Mouse (Mus musculus): Measurements from ENCODE around the gene Ret. TPM values are rescaled to one million over a fixed set of nuclear protein-coding genes. Genes with fewer than 3 reads are reported as not detected.
A peak's percentile ranks its signal among the peaks of the same experiment; 100 is the strongest.

Gene Ret
- polyA plus RNA-seq, 1 experiment from 2014 or later = 1.8 TPM

DNA sequence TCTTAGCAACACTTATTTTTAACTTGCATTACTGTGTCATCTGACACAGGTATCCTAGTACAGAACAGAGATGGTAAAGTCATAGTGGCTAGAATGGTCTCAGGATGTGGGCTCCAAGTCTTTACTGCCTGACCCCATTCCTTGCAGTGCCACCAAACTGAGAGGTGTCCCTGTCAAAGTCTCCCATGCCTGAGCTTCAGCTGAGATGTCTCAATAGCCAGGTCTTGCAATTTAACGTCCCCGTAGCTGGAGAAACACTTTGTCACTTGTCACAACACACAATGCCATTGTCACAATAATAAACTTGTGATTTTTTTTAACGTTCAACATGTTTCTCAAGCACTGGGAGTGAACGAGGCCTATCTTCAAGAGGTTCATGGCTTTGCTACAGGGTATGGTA lies 47.4 kb downstream of the Ret start:
- no peak overlapping the region for H3K27ac ChIP-seq (replicated peaks)
- H3K27me3 ChIP-seq = no peaks in the 10 kb centered on the region
- no peak overlapping the region for H3K9ac ChIP-seq
- no peak overlapping the region for H3K4me3 ChIP-seq (replicated peaks)
- no peaks in the 10 kb centered on the region for H3K9me3 ChIP-seq (replicated peaks)
- H3K4me2 ChIP-seq (replicated peaks) = no peak overlapping the region
- no peaks in the 10 kb centered on the region for H3K36me3 ChIP-seq
- no peaks in the 10 kb centered on the region for H3K4me1 ChIP-seq
- 89% methylated on average over 4 of the region's 4 CpGs for WGBS
- no peak for ATAC-seq (ENCODE audit: insufficient number of reproducible peaks, low FRiP score, low TSS enrichment, low read depth)

DNA sequence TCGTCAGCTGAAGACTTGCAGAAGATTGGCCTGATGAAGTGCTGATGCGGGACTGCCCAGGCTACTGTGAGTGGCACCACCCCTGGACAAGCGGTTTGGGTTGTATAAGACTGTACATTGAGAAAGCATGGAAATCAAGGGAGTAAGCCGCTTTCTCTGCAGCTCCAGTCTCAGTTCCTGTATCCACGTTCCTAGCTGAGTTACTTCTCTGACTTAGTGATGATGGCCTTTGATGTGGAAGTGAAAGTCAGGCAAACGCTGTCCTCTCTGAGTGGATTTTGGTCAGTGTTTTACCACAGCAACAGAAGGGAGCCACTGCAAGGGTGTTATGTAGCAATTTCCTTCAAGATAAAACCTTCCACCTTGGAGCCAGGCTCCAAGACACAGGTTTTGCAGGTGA lies 56.6 kb downstream of the Ret start:
- H3K36me3 ChIP-seq = no peaks in the 10 kb centered on the region
- no peak overlapping the region for H3K4me3 ChIP-seq (replicated peaks)
- no peaks in the 10 kb centered on the region for H3K27me3 ChIP-seq
- WGBS = 89% methylated on average over 6 of the region's 6 CpGs
- no peak overlapping the region for H3K27ac ChIP-seq (replicated peaks)
- H3K4me1 ChIP-seq = peaks cover 3% of the 10 kb centered on the region; the same call in 1 of the 2 replicates
- H3K4me2 ChIP-seq (replicated peaks) = no peak overlapping the region
- no peak for ATAC-seq (ENCODE audit: insufficient number of reproducible peaks, low FRiP score, low TSS enrichment, low read depth)
- no peak overlapping the region for H3K9ac ChIP-seq
- no peaks in the 10 kb centered on the region for H3K9me3 ChIP-seq (replicated peaks)

DNA sequence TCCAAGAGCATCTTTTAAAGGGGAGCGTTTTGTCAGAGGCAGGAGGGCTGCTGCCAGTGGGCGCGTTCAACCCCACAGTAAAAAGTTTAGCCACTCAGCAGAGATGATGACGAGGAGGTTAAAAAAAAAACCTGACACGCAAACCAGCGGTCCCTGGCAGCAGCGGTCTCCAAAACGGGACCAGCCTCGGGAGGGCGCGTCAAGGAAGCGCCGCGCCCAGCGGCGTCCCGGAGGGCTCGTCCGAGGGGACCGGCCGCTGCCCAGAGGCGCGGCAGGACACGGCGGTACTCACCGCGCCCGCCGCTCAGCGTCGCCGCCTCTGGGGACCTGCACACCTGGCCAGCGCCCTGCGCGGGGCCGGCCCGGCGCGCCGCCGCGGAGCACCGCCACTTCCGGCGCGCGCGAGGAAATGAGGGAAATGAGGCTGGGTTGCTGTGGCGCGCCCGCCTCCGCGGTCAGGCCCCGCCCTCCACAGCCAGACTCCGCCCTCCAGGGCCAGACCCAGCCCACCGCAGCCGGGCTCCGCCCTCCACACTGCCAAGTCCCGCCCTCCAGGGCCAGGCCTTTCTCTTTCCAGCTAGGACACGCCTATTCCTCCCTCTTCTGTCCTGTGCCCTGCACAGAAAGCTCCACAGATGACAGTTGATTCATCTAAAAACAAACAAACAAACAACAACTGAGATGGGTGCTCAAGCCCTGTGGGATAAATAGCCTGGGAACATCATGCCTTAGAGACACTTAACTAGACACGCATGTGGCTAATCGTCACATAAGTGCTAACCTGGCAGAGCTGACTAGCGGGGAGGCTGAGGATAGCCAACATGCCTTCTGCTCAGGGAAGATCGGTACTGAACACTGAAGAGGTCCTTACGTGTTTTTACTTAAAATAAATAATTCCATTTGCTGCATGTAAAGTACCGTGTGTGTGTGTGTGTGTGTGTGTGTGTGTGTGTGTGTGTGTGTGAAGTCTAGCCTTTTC lies 58.5 kb downstream of the Ret start, which contains the start of gene Csgalnact2:
Gene Csgalnact2 (minus strand): TSS at position 410 of the 979 bp plus-strand sequence.
- peak within 1 kb of the TSS; percentile 85 for H3K27ac ChIP-seq (replicated peaks)
- H3K4me3 ChIP-seq (replicated peaks) = peak within 1 kb of the TSS; percentile 83

DNA sequence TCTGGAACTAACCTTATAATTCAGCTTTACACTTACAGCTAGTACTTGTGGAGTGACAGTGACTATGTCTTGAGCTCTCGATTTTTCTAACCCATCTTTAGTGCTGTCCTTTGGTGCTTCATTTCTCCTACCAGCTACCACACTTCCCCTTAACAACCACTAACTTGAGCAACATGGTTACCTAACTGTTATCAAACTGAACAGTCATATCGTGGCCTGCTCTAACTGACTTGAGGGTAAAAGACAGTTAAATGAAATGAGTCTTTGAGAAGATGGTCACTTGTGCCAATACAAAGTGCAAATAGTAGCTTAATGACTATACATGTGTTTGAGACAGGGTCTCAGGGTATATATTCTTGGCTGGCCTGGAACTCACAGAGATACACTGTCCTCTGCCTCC lies 60.4 kb downstream of the Ret start:
- Histone ChIP-seq H3K4me1 (peaks cover 3% of the 10 kb centered on the region; the same call in 1 of the 2 replicates), H3K36me3 (no peaks in the 10 kb centered on the region), H3K4me2 (replicated peaks) (no peak overlapping the region), H3K9ac (no peak overlapping the region), H3K9me3 (replicated peaks) (no peaks in the 10 kb centered on the region), H3K27me3 (no peaks in the 10 kb centered on the region), H3K4me3 (replicated peaks) (no peak overlapping the region), H3K27ac (replicated peaks) (no peak overlapping the region)
- ATAC-seq (ENCODE audit: insufficient number of reproducible peaks, low FRiP score, low TSS enrichment, low read depth) = no peak
- WGBS = 82% methylated on average over 2 of the region's 2 CpGs

More for the DNA sequence above, 58.5 kb downstream of the Ret start, which contains the start of gene Csgalnact2:
- no peaks in the 10 kb centered on the region for H3K27me3 ChIP-seq
- no peaks in the 10 kb centered on the region for H3K9me3 ChIP-seq (replicated peaks)
- H3K4me2 ChIP-seq (replicated peaks) = peak within 1 kb of the TSS; percentile 63
- no peaks in the 10 kb centered on the region for H3K36me3 ChIP-seq
- WGBS = 5% methylated on average over 64 of the region's 66 CpGs
- H3K4me1 ChIP-seq = peaks cover 3% of the 10 kb centered on the region; the same call in 1 of the 2 replicates
- peak within 1 kb of the TSS; percentile 69 for H3K9ac ChIP-seq
- ATAC-seq (ENCODE audit: insufficient number of reproducible peaks, low FRiP score, low TSS enrichment, low read depth) = peak; percentile 99

DNA sequence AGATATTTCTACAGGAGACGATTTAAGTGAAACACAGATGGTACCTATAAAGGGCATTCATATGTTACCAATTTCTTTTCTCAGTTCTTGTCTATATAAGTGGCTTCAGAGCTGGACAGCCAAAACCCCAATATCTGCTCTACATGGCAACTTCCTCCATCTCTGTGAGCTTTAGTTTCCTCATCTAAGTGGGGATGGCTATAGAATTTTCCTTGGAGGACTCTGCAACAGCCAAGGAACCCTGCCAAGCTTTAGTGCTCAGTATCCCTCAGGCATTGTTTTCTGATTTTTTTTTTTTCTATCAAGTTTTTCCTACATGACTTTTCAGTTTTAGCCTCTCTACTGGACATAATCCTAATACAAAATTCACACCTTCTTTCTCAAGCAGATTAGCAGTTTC lies 63.1 kb downstream of the Ret start:
- Histone ChIP-seq H3K9ac (no peak overlapping the region), H3K36me3 (no peaks in the 10 kb centered on the region), H3K4me1 (peaks cover 3% of the 10 kb centered on the region; the same call in 1 of the 2 replicates), H3K9me3 (replicated peaks) (no peaks in the 10 kb centered on the region), H3K4me2 (replicated peaks) (no peak overlapping the region), H3K27me3 (no peaks in the 10 kb centered on the region), H3K27ac (replicated peaks) (no peak overlapping the region), H3K4me3 (replicated peaks) (no peak overlapping the region)
- no peak for ATAC-seq (ENCODE audit: insufficient number of reproducible peaks, low FRiP score, low TSS enrichment, low read depth)
- 35% methylated on average over 1 of the region's 1 CpGs for whole genome bisulfite sequencing

DNA sequence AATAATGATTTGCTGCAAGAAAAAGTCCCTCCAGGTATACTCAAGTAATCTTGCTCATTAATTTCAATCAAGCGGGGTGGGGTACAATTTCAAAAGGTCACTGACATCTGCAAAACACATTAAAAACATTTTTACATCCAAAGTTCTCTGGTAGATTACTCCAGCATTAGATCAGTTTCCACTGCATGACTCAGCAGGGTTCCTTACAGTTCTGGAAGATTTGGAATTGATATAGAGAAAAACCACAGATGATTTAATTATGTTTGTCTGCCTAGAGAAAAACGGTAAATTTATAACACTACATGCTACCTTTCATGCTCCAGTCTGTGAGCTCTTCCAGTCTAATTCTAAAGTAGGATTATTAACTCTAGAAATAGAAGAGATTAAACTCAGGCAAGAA lies 67.5 kb downstream of the Ret start:
- ATAC-seq (ENCODE audit: insufficient number of reproducible peaks, low FRiP score, low TSS enrichment, low read depth) = no peak
- Histone ChIP-seq H3K4me3 (replicated peaks) (no peak overlapping the region), H3K4me2 (replicated peaks) (no peak overlapping the region), H3K27ac (replicated peaks) (no peak overlapping the region), H3K9me3 (replicated peaks) (no peaks in the 10 kb centered on the region), H3K27me3 (no peaks in the 10 kb centered on the region), H3K4me1 (0 out of 2 replicates have a peak, but pooled peaks cover 4% of the 10 kb centered on the region), H3K36me3 (no peaks in the 10 kb centered on the region), H3K9ac (no peak overlapping the region)
- WGBS = 40% methylated on average over 2 of the region's 2 CpGs

DNA sequence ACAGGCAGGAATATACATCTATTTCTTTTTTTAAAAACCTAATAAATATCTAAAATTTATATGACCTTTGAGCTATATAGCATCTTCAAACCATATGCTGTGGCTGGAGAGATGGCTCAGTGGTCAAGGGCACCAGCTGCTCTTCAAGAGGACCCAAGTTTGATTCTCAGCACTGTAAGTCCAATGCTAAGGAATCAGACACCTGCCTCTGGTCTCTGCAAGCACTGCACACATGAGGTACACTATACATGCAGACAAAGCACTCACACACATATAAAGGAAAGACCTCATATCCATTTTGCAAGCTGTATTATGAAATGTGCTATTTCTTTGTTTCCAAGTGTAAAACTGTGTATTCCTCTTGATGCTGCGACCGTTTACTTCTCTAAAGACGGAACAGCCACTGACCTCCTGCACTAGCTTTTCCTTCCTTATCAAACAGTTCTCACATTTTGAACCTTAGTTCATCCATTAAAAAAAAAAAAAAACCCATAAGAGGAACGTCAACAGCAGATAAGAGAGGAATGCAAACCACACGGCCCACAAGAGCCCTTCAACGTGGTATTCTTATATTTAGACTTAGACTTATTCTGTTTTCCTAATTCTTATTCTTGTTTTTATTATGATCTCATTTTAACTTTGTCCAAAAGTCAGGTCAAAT lies 69.6 kb downstream of the Ret start:
- H3K27me3 ChIP-seq = no peaks in the 10 kb centered on the region
- H3K4me3 ChIP-seq (replicated peaks) = no peak overlapping the region
- no peak overlapping the region for H3K9ac ChIP-seq
- H3K27ac ChIP-seq (replicated peaks) = no peak overlapping the region
- no peak overlapping the region for H3K4me2 ChIP-seq (replicated peaks)
- no peak for ATAC-seq (ENCODE audit: insufficient number of reproducible peaks, low FRiP score, low TSS enrichment, low read depth)
- WGBS = 68% methylated on average over 6 of the region's 6 CpGs
- 0 out of 2 replicates have a peak, but pooled peaks cover 4% of the 10 kb centered on the region for H3K4me1 ChIP-seq
- H3K9me3 ChIP-seq (replicated peaks) = no peaks in the 10 kb centered on the region
- peaks cover 12% of the 10 kb centered on the region; the same call in 1 of the 2 replicates for H3K36me3 ChIP-seq

DNA sequence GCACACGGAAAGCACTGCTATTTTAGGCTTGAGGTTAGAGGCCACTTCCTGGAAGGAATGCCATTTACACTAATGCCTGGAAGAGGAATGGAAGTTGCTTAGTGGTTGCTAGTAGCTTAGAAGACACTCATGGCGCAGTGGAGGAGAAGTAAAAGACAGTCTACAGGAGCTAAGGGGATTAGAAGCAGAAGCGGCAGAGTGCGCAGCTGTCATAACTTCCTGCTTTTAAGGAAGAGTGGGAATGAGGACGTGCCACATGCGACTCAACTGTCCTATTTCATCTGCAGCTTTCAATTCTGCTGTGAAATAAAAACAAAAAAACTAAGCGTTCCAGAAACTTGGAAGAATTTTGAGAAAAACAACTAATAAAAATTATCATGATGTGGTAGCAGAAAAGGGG lies 70.3 kb downstream of the Ret start:
- Histone ChIP-seq H3K9me3 (replicated peaks) (no peaks in the 10 kb centered on the region), H3K4me3 (replicated peaks) (no peak overlapping the region)

DNA sequence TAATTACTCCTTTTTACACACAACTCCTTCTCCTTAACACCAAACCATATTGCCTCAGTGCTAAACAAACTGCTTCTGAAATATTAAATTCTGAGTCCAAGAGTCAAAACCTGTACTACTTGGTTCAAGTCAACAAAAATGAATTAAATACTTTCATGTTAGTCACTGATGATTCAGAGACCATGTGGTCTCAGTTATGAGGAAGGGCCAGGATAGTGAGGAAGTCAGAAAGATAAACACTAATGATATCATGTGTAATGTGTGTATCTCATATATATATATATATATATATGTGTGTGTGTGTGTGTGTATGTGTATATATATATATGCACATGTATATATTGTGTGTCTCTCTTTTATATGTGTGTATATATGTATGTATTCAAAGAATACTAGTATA lies 70.9 kb downstream of the Ret start:
- Histone ChIP-seq H3K4me2 (replicated peaks) (no peak overlapping the region), H3K36me3 (peaks cover 24% of the 10 kb centered on the region), H3K4me3 (replicated peaks) (no peak overlapping the region), H3K27me3 (no peaks in the 10 kb centered on the region), H3K27ac (replicated peaks) (no peak overlapping the region), H3K4me1 (0 out of 2 replicates have a peak, but pooled peaks cover 4% of the 10 kb centered on the region), H3K9ac (no peak overlapping the region), H3K9me3 (replicated peaks) (no peaks in the 10 kb centered on the region)
- ATAC-seq (ENCODE audit: insufficient number of reproducible peaks, low FRiP score, low TSS enrichment, low read depth) = no peak

More for the DNA sequence above, 70.3 kb downstream of the Ret start:
- no peak for ATAC-seq (ENCODE audit: insufficient number of reproducible peaks, low FRiP score, low TSS enrichment, low read depth)
- Histone ChIP-seq H3K36me3 (peaks cover 19% of the 10 kb centered on the region; the same call in 1 of the 2 replicates), H3K27me3 (no peaks in the 10 kb centered on the region), H3K4me1 (0 out of 2 replicates have a peak, but pooled peaks cover 4% of the 10 kb centered on the region), H3K27ac (replicated peaks) (no peak overlapping the region), H3K4me2 (replicated peaks) (no peak overlapping the region), H3K9ac (no peak overlapping the region)
- WGBS = 76% methylated on average over 7 of the region's 7 CpGs

DNA sequence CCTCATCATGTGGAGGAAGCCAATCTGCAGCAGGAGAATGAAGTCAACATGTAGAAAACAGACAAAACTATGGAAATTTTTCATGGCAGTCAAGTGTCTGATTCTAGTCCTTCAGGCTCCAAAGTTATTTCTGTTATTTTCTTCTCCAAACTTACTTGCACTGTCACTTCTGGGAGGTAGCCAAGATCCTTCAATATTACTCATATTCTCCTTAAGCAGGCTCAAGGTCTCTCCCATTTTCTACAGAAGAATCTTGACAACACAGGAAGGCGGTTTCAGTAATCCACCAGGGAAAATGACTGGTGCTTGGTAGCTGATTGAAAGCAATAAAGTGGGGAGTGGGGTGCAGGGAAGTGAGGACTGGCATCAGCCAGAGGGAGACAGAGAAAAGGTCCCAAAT lies 74.8 kb downstream of the Ret start:
- Histone ChIP-seq H3K27me3 (no peaks in the 10 kb centered on the region), H3K4me2 (replicated peaks) (no peak overlapping the region), H3K4me1 (no peaks in the 10 kb centered on the region), H3K4me3 (replicated peaks) (no peak overlapping the region), H3K9ac (no peak overlapping the region), H3K9me3 (replicated peaks) (no peaks in the 10 kb centered on the region), H3K27ac (replicated peaks) (no peak overlapping the region), H3K36me3 (peaks cover 29% of the 10 kb centered on the region)
- ATAC-seq (ENCODE audit: insufficient number of reproducible peaks, low FRiP score, low TSS enrichment, low read depth) = no peak
- WGBS = 81% methylated on average over 1 of the region's 1 CpGs

DNA sequence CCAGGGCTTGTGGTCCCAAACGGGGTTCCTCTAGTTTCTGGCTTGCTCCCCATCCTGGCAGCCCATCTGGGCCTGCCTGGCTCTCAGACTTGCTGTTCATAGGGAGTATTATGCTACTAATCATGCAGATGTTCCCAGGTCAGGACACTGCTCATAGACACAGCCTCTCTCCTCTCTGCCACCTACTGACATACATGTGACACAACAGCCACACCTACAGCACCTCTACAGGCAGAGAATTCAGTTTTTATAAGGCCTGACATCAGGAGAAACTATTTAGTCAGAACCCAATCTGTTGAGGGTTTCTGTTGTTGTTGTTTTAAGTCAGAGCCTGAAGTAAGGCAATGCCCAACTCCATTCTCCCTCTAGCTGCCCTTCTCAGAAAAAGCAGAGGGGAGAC lies 85.7 kb downstream of the Ret start:
- no peaks in the 10 kb centered on the region for H3K27me3 ChIP-seq
- no peak for ATAC-seq (ENCODE audit: insufficient number of reproducible peaks, low FRiP score, low TSS enrichment, low read depth)
- 73% methylated on average over 1 of the region's 1 CpGs for WGBS
- peaks cover 11% of the 10 kb centered on the region; the same call in 1 of the 2 replicates for H3K36me3 ChIP-seq
- H3K27ac ChIP-seq (replicated peaks) = no peak overlapping the region
- no peak overlapping the region for H3K4me3 ChIP-seq (replicated peaks)
- no peaks in the 10 kb centered on the region for H3K9me3 ChIP-seq (replicated peaks)
- H3K4me2 ChIP-seq (replicated peaks) = no peak overlapping the region
- H3K9ac ChIP-seq = no peak overlapping the region
- H3K4me1 ChIP-seq = no peaks in the 10 kb centered on the region
